Mouse (Mus musculus): ENCODE measurements around the gene Catip. TPM values are rescaled to one million over a fixed set of nuclear protein-coding genes. Genes with fewer than 3 reads are reported as not detected.

The Catip gene
- polyA plus RNA-seq, 1 experiment from 2014 or later, result 2.2 TPM

- under 1% methylated on average over 41 of the region's 41 CpGs for WGBS
- Histone ChIP-seq H3K4me1 (ENCODE audit: control insufficient read depth, insufficient read depth, low read depth, low read length) (peaks cover 7% of the 10 kb centered on the region), H3K4me3 (ENCODE audit: low read length) (peak overlapping the region; percentile 48), H3K4me2 (ENCODE audit: low read length) (peak overlapping the region; percentile 92), H3K9me3 (ENCODE audit: control insufficient read depth, low read length) (no peaks in the 10 kb centered on the region), H3K27me3 (replicated peaks; ENCODE audit: control insufficient read depth, insufficient read depth, low read length) (no peaks in the 10 kb centered on the region), H3K27ac (ENCODE audit: low read depth, low read length) (peak overlapping the region; percentile 69), H3K36me3 (ENCODE audit: control insufficient read depth, insufficient read depth, low read length) (peaks cover 7% of the 10 kb centered on the region), H3K9ac (ENCODE audit: low read depth, low read length) (peak overlapping the region; percentile 63)
- peak; percentile 88 for ATAC-seq
Observed at GRCm38 (mm10) chr1:74397268-74397918, 35.5 kb downstream of the Catip start.

- H3K4me3 ChIP-seq (ENCODE audit: low read length), result peak overlapping the region; percentile 48
- H3K27ac ChIP-seq (ENCODE audit: low read depth, low read length), result peak overlapping the region; percentile 69
- peaks cover 7% of the 10 kb centered on the region for H3K36me3 ChIP-seq (ENCODE audit: control insufficient read depth, insufficient read depth, low read length)
- H3K9me3 ChIP-seq (ENCODE audit: control insufficient read depth, low read length), result no peaks in the 10 kb centered on the region
- peak; percentile 21 for ATAC-seq
- H3K4me1 ChIP-seq (ENCODE audit: control insufficient read depth, insufficient read depth, low read depth, low read length), result peaks cover under 1% of the 10 kb centered on the region
- peak overlapping the region; percentile 63 for H3K9ac ChIP-seq (ENCODE audit: low read depth, low read length)
- 3% methylated on average over 11 of the region's 11 CpGs for WGBS
- H3K4me2 ChIP-seq (ENCODE audit: low read length), result peak overlapping the region; percentile 92
- H3K27me3 ChIP-seq (replicated peaks; ENCODE audit: control insufficient read depth, insufficient read depth, low read length), result no peaks in the 10 kb centered on the region
Observed at GRCm38 (mm10) chr1:74397919-74398451, 36.1 kb downstream of the Catip start.

GRCm38 (mm10) chr1:74400531-74400930, 38.6 kb downstream of the Catip start:
- Histone ChIP-seq H3K9me3 (ENCODE audit: control insufficient read depth, low read length) (no peaks in the 10 kb centered on the region), H3K4me1 (ENCODE audit: control insufficient read depth, insufficient read depth, low read depth, low read length) (no peaks in the 10 kb centered on the region), H3K4me2 (ENCODE audit: low read length) (no peak overlapping the region), H3K36me3 (ENCODE audit: control insufficient read depth, insufficient read depth, low read length) (no peaks in the 10 kb centered on the region), H3K27me3 (replicated peaks; ENCODE audit: control insufficient read depth, insufficient read depth, low read length) (no peaks in the 10 kb centered on the region), H3K27ac (ENCODE audit: low read depth, low read length) (no peak overlapping the region), H3K9ac (ENCODE audit: low read depth, low read length) (no peak overlapping the region), H3K4me3 (ENCODE audit: low read length) (no peak overlapping the region)
- 83% methylated on average over 3 of the region's 3 CpGs for WGBS
- no peak for ATAC-seq

- Histone ChIP-seq H3K9ac (ENCODE audit: low read depth, low read length) (no peak overlapping the region), H3K4me2 (ENCODE audit: low read length) (no peak overlapping the region), H3K27me3 (replicated peaks; ENCODE audit: control insufficient read depth, insufficient read depth, low read length) (no peaks in the 10 kb centered on the region), H3K4me1 (ENCODE audit: control insufficient read depth, insufficient read depth, low read depth, low read length) (no peaks in the 10 kb centered on the region), H3K4me3 (ENCODE audit: low read length) (no peak overlapping the region), H3K27ac (ENCODE audit: low read depth, low read length) (no peak overlapping the region), H3K36me3 (ENCODE audit: control insufficient read depth, insufficient read depth, low read length) (no peaks in the 10 kb centered on the region), H3K9me3 (ENCODE audit: control insufficient read depth, low read length) (no peaks in the 10 kb centered on the region)
- WGBS, result 59% methylated on average over 16 of the region's 16 CpGs
- ATAC-seq, result no peak
Observed at GRCm38 (mm10) chr1:74401015-74401702, 39.3 kb downstream of the Catip start.

- 93% methylated on average over 4 of the region's 4 CpGs for WGBS
- no peak overlapping the region for H3K9ac ChIP-seq (ENCODE audit: low read depth, low read length)
- H3K9me3 ChIP-seq (ENCODE audit: control insufficient read depth, low read length), result no peaks in the 10 kb centered on the region
- no peaks in the 10 kb centered on the region for H3K36me3 ChIP-seq (ENCODE audit: control insufficient read depth, insufficient read depth, low read length)
- H3K4me2 ChIP-seq (ENCODE audit: low read length), result no peak overlapping the region
- ATAC-seq, result no peak
- no peaks in the 10 kb centered on the region for H3K4me1 ChIP-seq (ENCODE audit: control insufficient read depth, insufficient read depth, low read depth, low read length)
- no peak overlapping the region for H3K27ac ChIP-seq (ENCODE audit: low read depth, low read length)
- H3K4me3 ChIP-seq (ENCODE audit: low read length), result no peak overlapping the region
- no peaks in the 10 kb centered on the region for H3K27me3 ChIP-seq (replicated peaks; ENCODE audit: control insufficient read depth, insufficient read depth, low read length)
Observed at GRCm38 (mm10) chr1:74404206-74404605, 42.3 kb downstream of the Catip start.

- ATAC-seq, result no peak
- Histone ChIP-seq H3K36me3 (ENCODE audit: control insufficient read depth, insufficient read depth, low read length) (no peaks in the 10 kb centered on the region), H3K27ac (ENCODE audit: low read depth, low read length) (no peak within 1 kb of the TSS), H3K9me3 (ENCODE audit: control insufficient read depth, low read length) (no peaks in the 10 kb centered on the region), H3K4me2 (ENCODE audit: low read length) (no peak within 1 kb of the TSS), H3K4me1 (ENCODE audit: control insufficient read depth, insufficient read depth, low read depth, low read length) (no peaks in the 10 kb centered on the region), H3K9ac (ENCODE audit: low read depth, low read length) (no peak within 1 kb of the TSS), H3K27me3 (replicated peaks; ENCODE audit: control insufficient read depth, insufficient read depth, low read length) (no peaks in the 10 kb centered on the region), H3K4me3 (ENCODE audit: low read length) (no peak within 1 kb of the TSS)
- WGBS, result 71% methylated on average over 15 of the region's 15 CpGs
Observed at GRCm38 (mm10) chr1:74408589-74409504, 46.9 kb downstream of the Catip start, which contains the start of gene Vil1. Vil1 (plus strand) TSS chr1:74409376.

- H3K27ac ChIP-seq (ENCODE audit: low read depth, low read length), result no peak overlapping the region
- H3K9ac ChIP-seq (ENCODE audit: low read depth, low read length), result no peak overlapping the region
- H3K4me2 ChIP-seq (ENCODE audit: low read length), result no peak overlapping the region
- no peak for ATAC-seq
- WGBS, result 58% methylated on average over 2 of the region's 2 CpGs
- H3K9me3 ChIP-seq (ENCODE audit: control insufficient read depth, low read length), result no peaks in the 10 kb centered on the region
- H3K4me3 ChIP-seq (ENCODE audit: low read length), result no peak overlapping the region
- no peaks in the 10 kb centered on the region for H3K27me3 ChIP-seq (replicated peaks; ENCODE audit: control insufficient read depth, insufficient read depth, low read length)
- H3K4me1 ChIP-seq (ENCODE audit: control insufficient read depth, insufficient read depth, low read depth, low read length), result no peaks in the 10 kb centered on the region
- H3K36me3 ChIP-seq (ENCODE audit: control insufficient read depth, insufficient read depth, low read length), result no peaks in the 10 kb centered on the region
Observed at GRCm38 (mm10) chr1:74411753-74412325, 49.9 kb downstream of the Catip start.

GRCm38 (mm10) chr1:74412711-74413110, 50.8 kb downstream of the Catip start:
- H3K4me2 ChIP-seq (ENCODE audit: low read length), result no peak overlapping the region
- WGBS, result 85% methylated on average over 8 of the region's 8 CpGs
- no peaks in the 10 kb centered on the region for H3K36me3 ChIP-seq (ENCODE audit: control insufficient read depth, insufficient read depth, low read length)
- no peaks in the 10 kb centered on the region for H3K9me3 ChIP-seq (ENCODE audit: control insufficient read depth, low read length)
- no peak overlapping the region for H3K27ac ChIP-seq (ENCODE audit: low read depth, low read length)
- H3K27me3 ChIP-seq (replicated peaks; ENCODE audit: control insufficient read depth, insufficient read depth, low read length), result no peaks in the 10 kb centered on the region
- H3K9ac ChIP-seq (ENCODE audit: low read depth, low read length), result no peak overlapping the region
- no peak overlapping the region for H3K4me3 ChIP-seq (ENCODE audit: low read length)
- ATAC-seq, result no peak
- no peaks in the 10 kb centered on the region for H3K4me1 ChIP-seq (ENCODE audit: control insufficient read depth, insufficient read depth, low read depth, low read length)

Measured in hindbrain, embryonic 16.5 days (tissue).